Mouse (Mus musculus): ENCODE data around the gene Ednra. TPM values are rescaled to one million over a fixed set of nuclear protein-coding genes. Genes with fewer than 3 reads are reported as not detected.
A peak's percentile ranks its signal among the peaks of the same experiment; 100 is the strongest.

Gene Ednra
- 14.5 and 16.1 TPM in 2 replicates for polyA plus RNA-seq (2015; fragmentation: Nextera tagmentation; extraction: Ambion mirVana)

DNA sequence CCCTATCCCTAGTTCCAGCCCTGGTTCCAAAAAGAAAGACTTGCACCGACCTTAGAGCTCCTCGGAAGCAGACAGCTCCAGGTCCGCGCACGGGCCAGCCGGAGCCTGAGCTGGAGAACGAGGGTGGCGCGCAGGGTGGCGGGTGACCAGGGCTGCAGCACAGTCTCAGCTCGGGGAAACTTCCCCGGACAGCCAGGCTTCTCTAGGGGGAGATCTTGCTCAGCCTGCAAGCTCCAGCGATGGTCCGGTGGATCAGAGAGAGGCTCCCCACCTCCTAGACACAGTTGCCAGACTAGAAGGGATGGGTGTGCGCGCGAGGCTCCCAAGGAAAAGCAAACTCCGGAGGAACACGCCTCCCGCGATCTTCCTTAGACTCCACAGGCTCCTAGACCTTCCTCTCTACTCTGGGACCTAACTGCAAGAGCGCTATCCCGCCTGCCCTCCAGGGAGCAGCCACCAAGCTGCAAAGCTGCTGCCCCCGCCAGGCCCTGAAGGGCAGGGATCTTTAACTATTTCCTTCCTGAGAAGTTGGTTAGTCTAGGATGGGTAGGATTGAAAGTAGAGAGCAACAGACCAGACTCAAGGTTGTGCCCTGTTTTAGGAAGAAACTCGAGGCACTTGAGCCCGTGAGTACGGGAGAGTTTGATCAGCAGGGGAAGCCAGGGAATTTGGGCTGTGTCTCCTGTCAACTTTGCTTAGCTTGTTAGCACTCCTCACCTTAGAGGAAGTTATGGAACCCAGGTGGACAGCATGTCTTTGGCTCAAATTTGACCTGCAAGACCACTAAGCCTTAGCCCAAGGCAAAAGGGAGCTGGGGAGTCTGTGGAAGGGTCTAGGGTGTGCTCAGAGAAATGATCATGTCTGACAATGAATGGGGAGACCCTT, at the start of gene Ednra:
Gene Ednra (minus strand): TSS at position 419 of the 885 bp plus-strand sequence.
- peak; percentile 90 for ATAC-seq
- Histone ChIP-seq H3K27ac (ENCODE audit: low read length) (peak within 1 kb of the TSS; percentile 96), H3K36me3 (ENCODE audit: control insufficient read depth, insufficient read depth, low read length) (0 out of 2 replicates have a peak, but pooled peaks cover 4% of the 10 kb centered on the region), H3K4me1 (ENCODE audit: control insufficient read depth, insufficient read depth, low read length) (peaks cover 11% of the 10 kb centered on the region), H3K4me3 (ENCODE audit: low read length) (peak within 1 kb of the TSS; percentile 63), H3K27me3 (replicated peaks; ENCODE audit: control insufficient read depth, insufficient read depth, low read length) (no peaks in the 10 kb centered on the region), H3K9me3 (ENCODE audit: control insufficient read depth, low read length) (no peaks in the 10 kb centered on the region), H3K9ac (ENCODE audit: low read depth, low read length) (peak within 1 kb of the TSS; percentile 80), H3K4me2 (ENCODE audit: low read depth, low read length) (peak within 1 kb of the TSS; percentile 85)
- WGBS: 3% methylated on average over 27 of the region's 27 CpGs

DNA sequence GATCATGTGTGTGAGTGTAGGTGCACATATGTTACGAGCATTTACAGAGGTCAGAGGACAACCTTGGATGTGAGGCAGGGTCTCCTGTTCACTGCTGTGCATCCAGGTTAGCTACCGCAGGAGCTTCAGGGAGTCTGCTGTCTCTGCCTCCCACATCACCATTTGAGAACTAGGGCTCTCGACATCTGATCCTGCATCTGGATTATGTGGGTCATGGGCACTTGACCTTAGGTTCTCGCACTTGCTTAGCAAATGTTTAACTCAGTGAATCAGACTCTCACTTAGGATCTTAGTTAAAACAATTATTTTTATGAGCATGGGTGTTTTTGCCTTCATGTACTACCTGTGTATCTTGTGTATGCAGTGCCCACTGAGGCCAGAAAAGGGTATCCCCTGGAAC, 49.6 kb upstream of the Ednra start:
- Histone ChIP-seq H3K9ac (ENCODE audit: low read depth, low read length) (no peak overlapping the region), H3K36me3 (ENCODE audit: control insufficient read depth, insufficient read depth, low read length) (no peaks in the 10 kb centered on the region), H3K9me3 (ENCODE audit: control insufficient read depth, low read length) (no peaks in the 10 kb centered on the region), H3K27me3 (replicated peaks; ENCODE audit: control insufficient read depth, insufficient read depth, low read length) (no peaks in the 10 kb centered on the region), H3K4me3 (ENCODE audit: low read length) (no peak overlapping the region), H3K4me1 (ENCODE audit: control insufficient read depth, insufficient read depth, low read length) (peaks cover 16% of the 10 kb centered on the region; the same call in 1 of the 2 replicates), H3K4me2 (ENCODE audit: low read depth, low read length) (no peak overlapping the region), H3K27ac (ENCODE audit: low read length) (no peak overlapping the region)
- no peak for ATAC-seq
- 62% methylated on average over 4 of the region's 4 CpGs for WGBS

DNA sequence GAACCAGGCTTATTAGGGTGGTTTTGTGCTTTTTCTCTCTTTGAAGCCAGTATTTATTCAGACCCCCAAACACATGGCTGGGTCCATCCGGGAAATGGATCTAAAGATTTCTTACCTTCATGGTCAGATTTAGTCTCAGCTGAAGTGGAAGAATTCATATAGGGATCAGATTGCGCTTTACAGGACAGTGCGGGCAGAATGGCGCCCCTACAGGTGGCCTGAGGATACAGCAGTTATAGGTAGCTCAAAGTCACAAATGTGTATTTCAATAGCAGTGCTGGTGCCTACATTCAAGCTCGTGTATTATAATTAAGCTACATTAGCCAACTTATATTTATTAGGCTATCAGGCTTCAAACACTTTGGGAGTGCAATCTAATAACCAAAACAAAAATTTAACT, 49.0 kb upstream of the Ednra start:
- no peak overlapping the region for H3K9ac ChIP-seq (ENCODE audit: low read depth, low read length)
- H3K27me3 ChIP-seq (replicated peaks; ENCODE audit: control insufficient read depth, insufficient read depth, low read length): no peaks in the 10 kb centered on the region
- no peak overlapping the region for H3K4me2 ChIP-seq (ENCODE audit: low read depth, low read length)
- no peaks in the 10 kb centered on the region for H3K9me3 ChIP-seq (ENCODE audit: control insufficient read depth, low read length)
- H3K4me3 ChIP-seq (ENCODE audit: low read length): no peak overlapping the region
- no peak for ATAC-seq
- H3K36me3 ChIP-seq (ENCODE audit: control insufficient read depth, insufficient read depth, low read length): no peaks in the 10 kb centered on the region
- peaks cover 16% of the 10 kb centered on the region; the same call in 1 of the 2 replicates for H3K4me1 ChIP-seq (ENCODE audit: control insufficient read depth, insufficient read depth, low read length)
- H3K27ac ChIP-seq (ENCODE audit: low read length): no peak overlapping the region
- 78% methylated on average over 5 of the region's 5 CpGs for WGBS

DNA sequence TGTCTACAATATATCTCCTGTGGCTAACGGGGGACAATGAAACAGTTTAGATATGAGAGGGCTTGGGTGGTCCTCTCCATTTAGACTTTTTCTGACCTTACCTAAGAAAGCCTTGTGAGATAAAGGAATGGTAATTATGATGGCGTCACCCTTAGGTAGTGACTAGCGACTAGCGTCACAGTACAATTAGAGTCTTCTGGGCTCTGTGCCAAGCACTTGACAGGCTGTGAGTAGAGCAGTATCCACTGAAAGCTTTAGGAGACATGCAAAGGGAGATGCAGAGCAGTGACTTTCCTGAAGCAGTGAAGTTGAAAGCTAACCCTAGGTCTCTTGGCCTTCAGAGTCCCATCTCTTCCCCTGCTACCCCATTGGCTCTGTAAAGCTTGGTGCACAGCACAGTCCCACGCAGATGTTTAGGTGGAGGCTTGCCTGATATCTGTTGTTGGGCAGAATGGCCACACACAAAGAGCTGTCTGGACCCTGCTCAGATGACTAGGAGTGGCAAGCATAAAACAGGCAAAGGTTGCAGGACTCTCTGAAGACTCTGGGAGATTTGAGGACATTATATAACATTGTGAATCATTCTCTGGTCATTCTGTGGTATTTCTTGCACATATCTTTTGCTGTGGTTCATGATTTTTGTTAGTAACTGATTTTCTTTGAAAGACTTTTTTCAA, 48.1 kb upstream of the Ednra start:
- Histone ChIP-seq H3K4me1 (ENCODE audit: control insufficient read depth, insufficient read depth, low read length) (peaks cover 16% of the 10 kb centered on the region; the same call in 1 of the 2 replicates), H3K4me2 (ENCODE audit: low read depth, low read length) (no peak overlapping the region), H3K4me3 (ENCODE audit: low read length) (no peak overlapping the region), H3K36me3 (ENCODE audit: control insufficient read depth, insufficient read depth, low read length) (no peaks in the 10 kb centered on the region), H3K9ac (ENCODE audit: low read depth, low read length) (no peak overlapping the region), H3K9me3 (ENCODE audit: control insufficient read depth, low read length) (no peaks in the 10 kb centered on the region), H3K27me3 (replicated peaks; ENCODE audit: control insufficient read depth, insufficient read depth, low read length) (no peaks in the 10 kb centered on the region), H3K27ac (ENCODE audit: low read length) (peak overlapping the region; percentile 43; the same call in 1 of the 2 replicates)
- WGBS: 30% methylated on average over 5 of the region's 5 CpGs
- peak; percentile 90 for ATAC-seq

DNA sequence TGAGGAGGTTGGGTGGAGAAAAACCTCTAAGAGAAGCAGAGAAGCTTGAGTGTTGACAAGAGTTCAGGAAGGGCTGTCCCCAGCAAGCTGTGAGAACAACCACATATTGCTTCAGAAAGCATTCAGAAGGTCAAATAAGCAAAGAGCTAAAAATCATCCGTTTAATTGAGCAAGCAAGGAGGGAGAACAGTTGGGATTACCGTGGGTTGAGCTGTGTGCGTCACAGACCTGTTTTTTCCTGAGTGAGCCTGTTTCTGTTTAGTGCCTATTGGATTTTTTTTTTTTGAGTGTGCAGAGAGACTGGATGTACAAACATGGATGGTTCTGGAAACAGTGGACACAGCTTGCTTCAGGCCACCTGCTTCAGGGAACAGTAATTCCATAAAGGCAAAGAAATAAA, 46.7 kb upstream of the Ednra start:
- no peak for ATAC-seq
- H3K4me1 ChIP-seq (ENCODE audit: control insufficient read depth, insufficient read depth, low read length): peaks cover 16% of the 10 kb centered on the region; the same call in 1 of the 2 replicates
- H3K9me3 ChIP-seq (ENCODE audit: control insufficient read depth, low read length): no peaks in the 10 kb centered on the region
- no peak overlapping the region for H3K4me2 ChIP-seq (ENCODE audit: low read depth, low read length)
- H3K27ac ChIP-seq (ENCODE audit: low read length): no peak overlapping the region
- H3K36me3 ChIP-seq (ENCODE audit: control insufficient read depth, insufficient read depth, low read length): no peaks in the 10 kb centered on the region
- 66% methylated on average over 3 of the region's 3 CpGs for WGBS
- no peak overlapping the region for H3K4me3 ChIP-seq (ENCODE audit: low read length)
- H3K27me3 ChIP-seq (replicated peaks; ENCODE audit: control insufficient read depth, insufficient read depth, low read length): no peaks in the 10 kb centered on the region
- H3K9ac ChIP-seq (ENCODE audit: low read depth, low read length): no peak overlapping the region

DNA sequence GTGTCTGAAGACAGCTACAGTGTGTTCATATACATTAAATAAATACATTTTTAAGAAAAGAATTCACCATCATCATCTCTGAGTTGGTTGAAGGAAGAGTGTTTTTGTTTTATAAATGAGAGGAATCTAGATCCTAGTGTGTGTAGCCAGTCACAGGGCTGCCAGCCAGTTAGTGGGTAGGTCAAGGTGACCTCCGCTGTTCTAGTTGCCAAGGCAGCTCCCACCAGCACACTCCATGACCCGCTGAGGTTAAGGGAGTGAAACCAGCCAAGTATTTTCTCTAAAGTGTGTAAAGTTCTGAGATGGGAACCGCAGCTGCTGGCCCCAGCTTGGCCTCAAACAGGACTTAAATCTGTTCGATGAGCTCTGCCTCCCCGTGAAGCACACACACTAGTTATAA, 44.7 kb upstream of the Ednra start:
- Histone ChIP-seq H3K9me3 (ENCODE audit: control insufficient read depth, low read length) (no peaks in the 10 kb centered on the region), H3K9ac (ENCODE audit: low read depth, low read length) (no peak overlapping the region), H3K4me2 (ENCODE audit: low read depth, low read length) (no peak overlapping the region), H3K36me3 (ENCODE audit: control insufficient read depth, insufficient read depth, low read length) (no peaks in the 10 kb centered on the region), H3K4me1 (ENCODE audit: control insufficient read depth, insufficient read depth, low read length) (0 out of 2 replicates have a peak, but pooled peaks cover 7% of the 10 kb centered on the region), H3K4me3 (ENCODE audit: low read length) (no peak overlapping the region), H3K27me3 (replicated peaks; ENCODE audit: control insufficient read depth, insufficient read depth, low read length) (no peaks in the 10 kb centered on the region), H3K27ac (ENCODE audit: low read length) (no peak overlapping the region)
- ATAC-seq: no peak
- 90% methylated on average over 5 of the region's 5 CpGs for WGBS

DNA sequence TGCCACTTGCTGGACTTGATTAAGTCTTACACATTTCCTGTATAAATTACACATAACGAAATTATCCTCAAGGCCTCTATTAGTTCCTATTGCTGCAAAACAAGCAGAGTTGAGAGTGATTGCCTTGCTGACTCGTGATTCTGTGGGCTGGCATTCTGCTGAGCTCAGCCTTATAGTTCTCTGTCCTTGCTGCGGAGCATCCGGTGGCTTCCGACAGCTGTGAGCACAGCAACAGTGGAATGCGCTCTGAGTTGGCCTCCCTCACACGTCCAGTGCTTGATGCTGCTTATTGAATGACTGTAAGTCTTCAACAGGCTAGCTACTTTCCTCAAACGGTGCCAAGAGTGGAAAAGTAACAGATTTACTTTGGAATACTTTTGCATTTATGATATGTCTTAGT, 40.0 kb upstream of the Ednra start:
- Histone ChIP-seq H3K36me3 (ENCODE audit: control insufficient read depth, insufficient read depth, low read length) (no peaks in the 10 kb centered on the region), H3K4me3 (ENCODE audit: low read length) (no peak overlapping the region), H3K9me3 (ENCODE audit: control insufficient read depth, low read length) (0 out of 2 replicates have a peak, but pooled peaks cover 2% of the 10 kb centered on the region), H3K4me1 (ENCODE audit: control insufficient read depth, insufficient read depth, low read length) (no peaks in the 10 kb centered on the region), H3K27me3 (replicated peaks; ENCODE audit: control insufficient read depth, insufficient read depth, low read length) (no peaks in the 10 kb centered on the region), H3K27ac (ENCODE audit: low read length) (no peak overlapping the region), H3K9ac (ENCODE audit: low read depth, low read length) (no peak overlapping the region), H3K4me2 (ENCODE audit: low read depth, low read length) (no peak overlapping the region)
- ATAC-seq: peak; percentile 68; the same call in 1 of the 2 replicates
- 48% methylated on average over 8 of the region's 8 CpGs for WGBS

DNA sequence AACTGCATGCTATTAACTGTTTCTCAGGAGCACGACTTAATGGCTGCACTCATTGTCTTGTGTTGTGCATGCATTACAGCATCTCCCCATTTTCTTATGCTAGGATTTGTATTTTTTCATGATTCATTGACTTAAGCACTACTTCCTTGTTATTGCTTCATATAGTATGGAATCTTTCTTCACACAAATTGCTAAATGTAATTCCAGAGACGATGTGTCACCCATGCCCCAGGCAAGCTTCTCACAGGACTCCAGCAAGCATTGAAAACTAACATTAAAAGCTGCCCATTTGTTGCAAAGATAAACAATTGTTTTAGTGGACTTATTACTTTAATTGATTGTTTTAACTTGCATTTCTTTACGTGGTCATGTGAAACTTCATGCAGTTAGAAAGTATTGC, 38.7 kb upstream of the Ednra start:
- no peaks in the 10 kb centered on the region for H3K36me3 ChIP-seq (ENCODE audit: control insufficient read depth, insufficient read depth, low read length)
- ATAC-seq: no peak
- H3K9ac ChIP-seq (ENCODE audit: low read depth, low read length): no peak overlapping the region
- H3K4me2 ChIP-seq (ENCODE audit: low read depth, low read length): no peak overlapping the region
- H3K4me1 ChIP-seq (ENCODE audit: control insufficient read depth, insufficient read depth, low read length): no peaks in the 10 kb centered on the region
- WGBS: 66% methylated on average over 3 of the region's 3 CpGs
- 0 out of 2 replicates have a peak, but pooled peaks cover 2% of the 10 kb centered on the region for H3K9me3 ChIP-seq (ENCODE audit: control insufficient read depth, low read length)
- H3K27ac ChIP-seq (ENCODE audit: low read length): no peak overlapping the region
- no peak overlapping the region for H3K4me3 ChIP-seq (ENCODE audit: low read length)
- no peaks in the 10 kb centered on the region for H3K27me3 ChIP-seq (replicated peaks; ENCODE audit: control insufficient read depth, insufficient read depth, low read length)

DNA sequence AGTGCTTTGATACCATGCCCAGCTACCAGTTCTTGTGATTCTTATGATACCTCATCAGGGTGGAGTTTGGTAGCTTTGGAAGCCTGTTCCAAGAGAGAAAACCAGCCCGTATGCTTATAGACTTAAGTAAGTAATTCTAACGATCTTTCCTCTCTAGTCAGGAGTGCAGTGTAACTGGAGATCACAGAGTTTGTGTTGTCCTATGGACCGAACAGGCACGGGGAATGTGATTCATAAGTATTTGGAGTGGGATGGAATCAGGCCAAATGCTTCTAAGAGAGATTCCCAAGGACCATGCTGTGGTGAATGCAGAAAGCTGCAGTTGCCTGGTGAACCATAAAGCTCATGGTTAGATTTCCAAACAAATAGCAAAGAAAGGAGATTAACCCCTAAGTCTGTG, 31.2 kb upstream of the Ednra start:
- Histone ChIP-seq H3K36me3 (ENCODE audit: control insufficient read depth, insufficient read depth, low read length) (no peaks in the 10 kb centered on the region), H3K4me2 (ENCODE audit: low read depth, low read length) (no peak overlapping the region), H3K4me1 (ENCODE audit: control insufficient read depth, insufficient read depth, low read length) (no peaks in the 10 kb centered on the region), H3K9ac (ENCODE audit: low read depth, low read length) (no peak overlapping the region), H3K27me3 (replicated peaks; ENCODE audit: control insufficient read depth, insufficient read depth, low read length) (no peaks in the 10 kb centered on the region), H3K4me3 (ENCODE audit: low read length) (no peak overlapping the region), H3K27ac (ENCODE audit: low read length) (no peak overlapping the region), H3K9me3 (ENCODE audit: control insufficient read depth, low read length) (no peaks in the 10 kb centered on the region)
- WGBS: 43% methylated on average over 4 of the region's 4 CpGs
- no peak for ATAC-seq
